Mouse (Mus musculus): ENCODE results near the gene Rpl21.

DNA sequence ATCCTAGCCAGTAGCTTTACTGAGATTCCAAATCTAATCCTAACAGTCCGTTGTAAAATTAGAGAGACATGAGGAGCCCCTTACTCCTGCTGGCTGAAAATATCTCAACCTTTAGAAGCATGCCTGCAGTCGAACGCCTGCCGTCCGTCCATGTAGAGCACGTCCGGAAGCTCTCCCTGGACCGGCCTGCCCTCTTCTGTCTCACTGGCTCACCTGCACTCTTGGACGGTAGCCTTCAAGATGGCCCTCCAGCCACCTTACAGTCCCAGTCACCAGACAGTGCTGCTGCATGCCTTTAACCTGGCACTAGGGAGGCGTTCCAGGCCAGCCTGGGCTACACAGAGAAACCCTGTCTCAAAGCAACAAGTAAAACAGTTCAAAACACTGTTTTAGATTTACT is 49.4 kb upstream of the Rpl21 start:
- TF ChIP-seq CTCF (IDR thresholded peaks at IDR 0.05; ENCODE audit: extremely low read depth, insufficient read depth, low read length) (no peak), POLR2A (IDR thresholded peaks at IDR 0.05; ENCODE audit: extremely low read depth, insufficient read depth, low read length) (no peak)

Measured in cortical plate, adult 2 months (tissue).